Mouse (Mus musculus) kidney, embryonic 15.5 days (tissue): ENCODE data around the gene Ntm. TPM values are rescaled to one million over a fixed set of nuclear protein-coding genes. Genes with fewer than 3 reads are reported as not detected.

Experiments used
- ATAC-seq: fragments of 200-750 bp; cut with Nextera tagmentation; replicated peaks from 2 replicates; pipeline ENCODE4 v1.8.0; 2017; ENCODE audit warnings: moderate TSS enrichment; ENCODE audit not compliant: low FRiP score
- H3K27ac ChIP-seq: fragments of 300-500 bp; sonication (generic); 2 replicates; pipeline ENCODE4 v1.5.1; 2015; ENCODE audit warnings: mild to moderate bottlenecking, inconsistent platforms
- H3K27me3 ChIP-seq: fragments of 300-500 bp; sonication (generic); 2 replicates; pipeline ENCODE4 v1.6.1; 2015; ENCODE audit warnings: inconsistent platforms
- H3K36me3 ChIP-seq: fragments of 300-500 bp; sonication (generic); 2 replicates; pipeline ENCODE4 v1.6.1; 2015; ENCODE audit warnings: inconsistent platforms
- H3K4me1 ChIP-seq: fragments of 300-500 bp; sonication (generic); 2 replicates; pipeline ENCODE4 v1.6.1; 2015; ENCODE audit warnings: inconsistent platforms
- H3K4me2 ChIP-seq: fragments of 300-500 bp; sonication (generic); 2 replicates; pipeline ENCODE4 v1.6.1; 2015; ENCODE audit warnings: moderate library complexity, mild to moderate bottlenecking, inconsistent platforms
- H3K4me3 ChIP-seq: fragments of 300-500 bp; sonication (generic); replicated peaks from 2 replicates; pipeline ENCODE4 v1.5.1; 2015; ENCODE audit warnings: mild to moderate bottlenecking, inconsistent platforms
- H3K9ac ChIP-seq: fragments of 300-500 bp; sonication (generic); 2 replicates; pipeline ENCODE4 v1.6.1; 2015; ENCODE audit warnings: mild to moderate bottlenecking, inconsistent platforms
- H3K9me3 ChIP-seq: fragments of 300-500 bp; sonication (generic); replicated peaks from 2 replicates; pipeline ENCODE4 v1.6.1; 2016; ENCODE audit warnings: inconsistent platforms
- WGBS: fragments of 180-500 bp; shearing (Covaris S2); methylation state at CpG from one replicate; pipeline ENCODE4 v1.1.7; 2015; ENCODE audit warnings: mixed read lengths; 5-methylcytosine and 5-hydroxymethylcytosine counted together
- polyA plus RNA-seq: library from polyadenylated mRNA; unstranded; fragments of >200 nt; fragmentation: Nextera tagmentation; extraction: Ambion mirVana; gene quantifications from 2 replicates; pipeline ENCODE4 v1.2.1, GENCODE M21; 2015

The Ntm gene
- polyA plus RNA-seq: 39.7 and 45.5 TPM in 2 replicates

- no peak within 1 kb of the TSS for H3K9ac ChIP-seq
- H3K4me3 ChIP-seq: peak within 1 kb of the TSS; percentile 38
- H3K4me1 ChIP-seq: peaks cover 17% of the 10 kb centered on the region; the same call in 1 of the 2 replicates
- 32% methylated on average over 8 of the region's 8 CpGs for WGBS
- no peaks in the 10 kb centered on the region for H3K36me3 ChIP-seq
- H3K4me2 ChIP-seq: peak within 1 kb of the TSS; percentile 81
- no peak within 1 kb of the TSS for H3K27ac ChIP-seq
- no peaks in the 10 kb centered on the region for H3K9me3 ChIP-seq
- ATAC-seq: no peak
- peaks cover 53% of the 10 kb centered on the region for H3K27me3 ChIP-seq
Observed at GRCm38 (mm10) chr9:29962978-29963377, at the start of gene Ntm. Gene Ntm, minus strand, starts transcription at chr9:29963141.

GRCm38 (mm10) chr9:30005701-30006100 is 42.8 kb upstream of the Ntm start:
- H3K9me3 ChIP-seq: no peaks in the 10 kb centered on the region
- WGBS: 87% methylated on average over 8 of the region's 8 CpGs
- H3K4me1 ChIP-seq: no peaks in the 10 kb centered on the region
- no peak overlapping the region for H3K27ac ChIP-seq
- H3K4me3 ChIP-seq: no peak overlapping the region
- H3K9ac ChIP-seq: no peak overlapping the region
- no peak overlapping the region for H3K4me2 ChIP-seq
- H3K36me3 ChIP-seq: no peaks in the 10 kb centered on the region
- no peak for ATAC-seq
- H3K27me3 ChIP-seq: no peaks in the 10 kb centered on the region

GRCm38 (mm10) chr9:30003612-30004011 is 40.7 kb upstream of the Ntm start:
- Histone ChIP-seq H3K4me1 (no peaks in the 10 kb centered on the region), H3K36me3 (no peaks in the 10 kb centered on the region), H3K27me3 (no peaks in the 10 kb centered on the region), H3K9ac (no peak overlapping the region), H3K4me2 (no peak overlapping the region), H3K4me3 (no peak overlapping the region), H3K27ac (no peak overlapping the region), H3K9me3 (no peaks in the 10 kb centered on the region)
- 0 out of 2 replicates have a peak, but pooled peaks have one; percentile 58 for ATAC-seq
- 26% methylated on average over 3 of the region's 3 CpGs for WGBS

DNA sequence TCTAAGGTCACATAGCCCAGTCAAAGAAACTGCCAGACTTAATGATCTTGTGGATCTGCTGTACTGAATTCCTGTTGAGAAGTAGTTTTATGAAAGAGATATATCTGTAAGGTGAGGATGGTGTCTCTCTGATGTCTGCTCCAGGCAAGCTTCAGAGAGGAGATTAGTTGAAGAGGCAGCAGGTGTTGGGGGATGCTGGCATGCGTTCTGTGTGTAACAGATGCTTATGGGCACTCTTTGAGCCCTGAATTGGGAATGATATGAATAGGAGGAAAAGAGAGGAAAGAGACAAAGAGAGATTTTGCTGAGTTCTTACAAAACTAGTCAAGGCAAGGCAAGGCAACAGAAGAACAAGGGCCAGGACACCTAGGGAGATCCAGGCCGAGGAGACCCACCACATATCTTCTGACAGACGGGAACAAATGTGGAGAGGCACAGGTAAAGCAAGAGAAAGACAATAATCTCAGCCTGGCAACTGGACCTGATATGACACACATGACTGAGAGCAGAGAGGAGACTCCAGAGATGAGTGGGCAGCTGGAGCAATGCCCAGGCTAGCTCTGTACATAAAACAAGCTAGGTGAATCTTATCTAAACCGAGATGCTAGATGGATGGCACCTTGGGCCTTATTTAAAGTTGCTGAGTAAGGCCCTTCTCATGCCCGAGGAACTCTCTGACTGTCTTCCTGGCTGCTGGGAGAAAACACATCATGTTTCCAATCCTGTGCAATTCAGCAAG is 18.4 kb upstream of the Ntm start:
- H3K4me2 ChIP-seq: no peak overlapping the region
- H3K9me3 ChIP-seq: no peaks in the 10 kb centered on the region
- H3K27me3 ChIP-seq: no peaks in the 10 kb centered on the region
- 82% methylated on average over 5 of the region's 5 CpGs for WGBS
- H3K4me3 ChIP-seq: no peak overlapping the region
- no peaks in the 10 kb centered on the region for H3K36me3 ChIP-seq
- H3K9ac ChIP-seq: no peak overlapping the region
- H3K4me1 ChIP-seq: no peaks in the 10 kb centered on the region
- no peak for ATAC-seq
- H3K27ac ChIP-seq: no peak overlapping the region

GRCm38 (mm10) chr9:29961954-29962867 is 730 bp downstream of the Ntm start:
- H3K4me2 ChIP-seq: peak overlapping the region; percentile 81
- WGBS: 1% methylated on average over 38 of the region's 38 CpGs
- peaks cover 53% of the 10 kb centered on the region for H3K27me3 ChIP-seq
- H3K9me3 ChIP-seq: no peaks in the 10 kb centered on the region
- no peak overlapping the region for H3K27ac ChIP-seq
- H3K9ac ChIP-seq: no peak overlapping the region
- peaks cover 17% of the 10 kb centered on the region; the same call in 1 of the 2 replicates for H3K4me1 ChIP-seq
- peak overlapping the region; percentile 38 for H3K4me3 ChIP-seq
- no peak for ATAC-seq
- no peaks in the 10 kb centered on the region for H3K36me3 ChIP-seq

DNA sequence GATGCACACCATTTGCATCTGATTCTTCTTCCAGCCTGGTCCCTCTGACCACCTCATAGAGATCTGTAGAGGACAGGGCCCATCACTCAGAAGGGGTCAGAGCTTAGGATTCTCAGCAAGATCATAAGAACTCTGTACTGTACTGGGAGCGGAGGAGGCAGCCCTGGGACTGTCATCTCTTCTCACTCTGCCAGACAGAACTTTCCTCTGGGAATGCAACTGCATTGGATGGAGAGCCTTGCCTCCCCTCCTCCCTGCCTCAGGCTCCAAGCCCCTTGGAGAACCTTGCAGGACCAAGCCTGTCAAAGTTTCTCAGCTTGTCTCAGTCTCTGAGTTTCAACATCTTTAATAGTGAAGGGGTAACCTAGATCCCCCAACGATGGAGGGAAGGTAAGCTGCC is 1.4 kb downstream of the Ntm start:
- Histone ChIP-seq H3K27me3 (peaks cover 53% of the 10 kb centered on the region), H3K4me2 (peak overlapping the region; percentile 81), H3K4me3 (peak overlapping the region; percentile 38), H3K27ac (no peak overlapping the region), H3K36me3 (no peaks in the 10 kb centered on the region), H3K9me3 (no peaks in the 10 kb centered on the region), H3K9ac (no peak overlapping the region), H3K4me1 (peaks cover 17% of the 10 kb centered on the region; the same call in 1 of the 2 replicates)
- WGBS: 49% methylated on average over 2 of the region's 2 CpGs
- no peak for ATAC-seq

GRCm38 (mm10) chr9:29960741-29961140 is 2.2 kb downstream of the Ntm start:
- 69% methylated on average over 5 of the region's 5 CpGs for WGBS
- H3K9me3 ChIP-seq: no peaks in the 10 kb centered on the region
- H3K27ac ChIP-seq: no peak overlapping the region
- H3K4me3 ChIP-seq: no peak overlapping the region
- no peak overlapping the region for H3K4me2 ChIP-seq
- peaks cover 53% of the 10 kb centered on the region for H3K27me3 ChIP-seq
- H3K4me1 ChIP-seq: peaks cover 17% of the 10 kb centered on the region; the same call in 1 of the 2 replicates
- H3K9ac ChIP-seq: no peak overlapping the region
- H3K36me3 ChIP-seq: no peaks in the 10 kb centered on the region
- no peak for ATAC-seq

GRCm38 (mm10) chr9:29960236-29960635 is 2.7 kb downstream of the Ntm start:
- H3K27ac ChIP-seq: no peak overlapping the region
- H3K4me1 ChIP-seq: peaks cover 17% of the 10 kb centered on the region; the same call in 1 of the 2 replicates
- peaks cover 53% of the 10 kb centered on the region for H3K27me3 ChIP-seq
- ATAC-seq: no peak
- H3K4me3 ChIP-seq: no peak overlapping the region
- H3K36me3 ChIP-seq: no peaks in the 10 kb centered on the region
- no peak overlapping the region for H3K9ac ChIP-seq
- no peaks in the 10 kb centered on the region for H3K9me3 ChIP-seq
- 39% methylated on average over 3 of the region's 3 CpGs for WGBS
- H3K4me2 ChIP-seq: no peak overlapping the region

GRCm38 (mm10) chr9:29956936-29957335 is 6.0 kb downstream of the Ntm start:
- Histone ChIP-seq H3K27ac (no peak overlapping the region), H3K4me1 (peaks cover 5% of the 10 kb centered on the region; the same call in 1 of the 2 replicates), H3K4me2 (no peak overlapping the region), H3K4me3 (no peak overlapping the region), H3K36me3 (no peaks in the 10 kb centered on the region), H3K9ac (no peak overlapping the region), H3K27me3 (peaks cover 23% of the 10 kb centered on the region), H3K9me3 (no peaks in the 10 kb centered on the region)
- WGBS: 54% methylated on average over 5 of the region's 5 CpGs
- ATAC-seq: no peak

GRCm38 (mm10) chr9:29954031-29954430 is 8.9 kb downstream of the Ntm start:
- H3K4me3 ChIP-seq: no peak overlapping the region
- no peaks in the 10 kb centered on the region for H3K36me3 ChIP-seq
- no peaks in the 10 kb centered on the region for H3K4me1 ChIP-seq
- 58% methylated on average over 6 of the region's 6 CpGs for WGBS
- ATAC-seq: no peak
- no peak overlapping the region for H3K4me2 ChIP-seq
- no peak overlapping the region for H3K27ac ChIP-seq
- H3K27me3 ChIP-seq: no peaks in the 10 kb centered on the region
- H3K9me3 ChIP-seq: no peaks in the 10 kb centered on the region
- H3K9ac ChIP-seq: no peak overlapping the region

DNA sequence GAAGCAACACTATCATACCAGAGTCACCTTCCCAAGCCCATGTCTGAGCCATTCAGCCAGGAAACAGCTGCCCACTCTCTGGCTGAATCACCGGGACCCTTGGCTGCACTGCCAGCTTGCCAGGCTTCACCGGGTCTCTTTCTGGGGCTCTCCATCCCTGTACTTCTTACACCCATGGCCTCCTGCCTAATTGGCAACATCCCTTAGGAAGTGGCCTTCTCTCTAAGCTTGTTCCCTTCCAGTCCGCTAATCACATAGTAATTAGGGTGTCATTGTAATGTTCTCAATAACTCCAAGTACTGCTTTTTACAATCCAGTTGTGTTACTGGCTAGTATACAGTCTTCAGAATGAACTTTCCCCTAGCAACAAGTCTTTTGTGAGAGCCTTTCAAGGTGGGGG is 13.9 kb downstream of the Ntm start:
- H3K9me3 ChIP-seq: no peaks in the 10 kb centered on the region
- H3K4me1 ChIP-seq: no peaks in the 10 kb centered on the region
- no peak overlapping the region for H3K9ac ChIP-seq
- 85% methylated on average over 3 of the region's 3 CpGs for WGBS
- H3K27me3 ChIP-seq: no peaks in the 10 kb centered on the region
- H3K4me3 ChIP-seq: no peak overlapping the region
- ATAC-seq: no peak
- no peak overlapping the region for H3K4me2 ChIP-seq
- no peaks in the 10 kb centered on the region for H3K36me3 ChIP-seq
- H3K27ac ChIP-seq: no peak overlapping the region
